Mouse (Mus musculus): ENCODE data around the gene Tbc1d24. TPM values are rescaled to one million over a fixed set of nuclear protein-coding genes. Genes with fewer than 3 reads are reported as not detected.

Tbc1d24 gene
- polyA plus RNA-seq, 1 experiment from 2014 or later: 11.1 TPM

DNA sequence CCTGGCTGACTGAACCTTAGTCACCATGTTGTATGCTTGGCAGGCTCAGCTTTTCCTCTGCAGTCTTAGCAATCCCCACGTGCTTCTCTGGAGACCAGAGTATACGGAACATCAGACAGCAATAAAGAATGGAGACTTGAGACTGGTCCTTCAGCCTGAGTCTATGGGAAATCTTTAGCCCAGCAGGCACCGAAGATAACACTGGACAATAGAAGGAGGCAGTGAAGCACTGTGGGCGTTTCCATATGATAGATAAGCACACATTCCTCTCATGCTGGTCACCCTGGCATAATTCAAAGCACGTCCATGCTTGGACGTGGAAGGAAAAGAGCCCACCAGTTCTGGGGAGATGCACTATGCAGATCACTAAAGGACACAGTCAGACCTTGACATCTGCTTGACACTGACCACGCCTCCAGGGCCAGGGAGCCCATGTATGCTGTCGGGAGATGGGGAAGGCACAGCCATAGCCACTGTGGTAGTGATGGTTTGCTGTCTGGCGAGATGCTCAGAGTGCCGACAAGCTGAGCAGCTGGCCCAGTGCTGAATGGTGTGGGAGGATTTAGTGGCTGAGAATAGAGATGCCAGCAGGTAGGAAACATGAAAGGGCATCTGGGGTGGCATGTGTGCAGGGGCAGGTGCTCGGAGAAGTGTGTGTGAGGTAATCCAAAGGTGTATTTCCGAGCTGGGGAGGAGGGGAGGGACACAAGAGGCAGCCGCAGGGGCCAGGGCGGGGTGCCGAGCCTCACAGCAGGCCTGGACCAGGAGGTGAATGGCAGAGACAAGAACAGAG is 8.1 kb downstream of the Tbc1d24 start:
- Histone ChIP-seq H3K4me3 (no peak overlapping the region), H3K9ac (peak overlapping the region; percentile 9; the same call in 1 of the 2 replicates), H3K27ac (peak overlapping the region; percentile 98), H3K4me2 (peak overlapping the region; percentile 100), H3K9me3 (replicated peaks) (no peaks in the 10 kb centered on the region), H3K4me1 (peaks cover 100% of the 10 kb centered on the region), H3K36me3 (peaks cover 58% of the 10 kb centered on the region), H3K27me3 (replicated peaks) (no peaks in the 10 kb centered on the region)
- ATAC-seq: peak; percentile 48
- WGBS (ENCODE audit: insufficient replicate concordance): 41% methylated on average over 15 of the region's 15 CpGs

GRCm38 (mm10) chr17:24195349-24195748 is 10.0 kb downstream of the Tbc1d24 start:
- Histone ChIP-seq H3K36me3 (peaks cover 54% of the 10 kb centered on the region), H3K4me1 (peaks cover 100% of the 10 kb centered on the region), H3K4me3 (no peak overlapping the region), H3K9me3 (replicated peaks) (no peaks in the 10 kb centered on the region), H3K27ac (peak overlapping the region; percentile 77; the same call in 1 of the 2 replicates), H3K4me2 (no peak overlapping the region), H3K9ac (no peak overlapping the region), H3K27me3 (replicated peaks) (no peaks in the 10 kb centered on the region)
- WGBS (ENCODE audit: insufficient replicate concordance): 74% methylated on average over 2 of the region's 2 CpGs
- ATAC-seq: no peak

- peaks cover 66% of the 10 kb centered on the region for H3K36me3 ChIP-seq
- no peaks in the 10 kb centered on the region for H3K9me3 ChIP-seq (replicated peaks)
- H3K27ac ChIP-seq: peak overlapping the region; percentile 77
- H3K4me1 ChIP-seq: peaks cover 84% of the 10 kb centered on the region
- H3K27me3 ChIP-seq (replicated peaks): no peaks in the 10 kb centered on the region
- H3K4me3 ChIP-seq: no peak overlapping the region
- WGBS (ENCODE audit: insufficient replicate concordance): 74% methylated on average over 5 of the region's 5 CpGs
- H3K9ac ChIP-seq: peak overlapping the region; percentile 51
- ATAC-seq: peak; percentile 79
- peak overlapping the region; percentile 39 for H3K4me2 ChIP-seq
These were observed 11.6 kb downstream of the Tbc1d24 start for GRCm38 (mm10) chr17:24193769-24194168.

DNA sequence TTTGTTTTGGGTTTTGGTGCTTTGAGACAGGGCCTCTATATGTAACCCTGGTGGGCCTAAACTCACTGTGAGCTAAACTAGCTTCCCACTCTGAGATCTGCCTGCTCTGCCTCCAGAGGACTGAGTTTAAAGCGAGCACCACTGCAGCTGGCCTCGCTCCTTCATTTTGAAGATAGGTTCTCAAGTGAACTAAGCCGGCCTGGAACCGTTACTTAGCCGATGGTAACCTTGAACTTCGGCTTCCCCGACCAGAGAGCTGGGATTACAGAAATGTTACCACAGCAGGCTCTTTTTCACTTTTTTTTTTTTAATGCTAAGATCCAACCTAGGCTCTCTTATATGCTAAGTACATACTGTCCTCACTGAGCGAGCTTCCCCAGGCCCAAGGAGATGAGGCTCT is 12.1 kb downstream of the Tbc1d24 start:
- no peaks in the 10 kb centered on the region for H3K27me3 ChIP-seq (replicated peaks)
- H3K9me3 ChIP-seq (replicated peaks): no peaks in the 10 kb centered on the region
- H3K4me1 ChIP-seq: peaks cover 79% of the 10 kb centered on the region
- peak overlapping the region; percentile 77 for H3K27ac ChIP-seq
- H3K4me3 ChIP-seq: no peak overlapping the region
- H3K36me3 ChIP-seq: peaks cover 71% of the 10 kb centered on the region
- 83% methylated on average over 8 of the region's 8 CpGs for WGBS (ENCODE audit: insufficient replicate concordance)
- H3K4me2 ChIP-seq: peak overlapping the region; percentile 39; the same call in 1 of the 2 replicates
- peak overlapping the region; percentile 51 for H3K9ac ChIP-seq
- ATAC-seq: no peak

DNA sequence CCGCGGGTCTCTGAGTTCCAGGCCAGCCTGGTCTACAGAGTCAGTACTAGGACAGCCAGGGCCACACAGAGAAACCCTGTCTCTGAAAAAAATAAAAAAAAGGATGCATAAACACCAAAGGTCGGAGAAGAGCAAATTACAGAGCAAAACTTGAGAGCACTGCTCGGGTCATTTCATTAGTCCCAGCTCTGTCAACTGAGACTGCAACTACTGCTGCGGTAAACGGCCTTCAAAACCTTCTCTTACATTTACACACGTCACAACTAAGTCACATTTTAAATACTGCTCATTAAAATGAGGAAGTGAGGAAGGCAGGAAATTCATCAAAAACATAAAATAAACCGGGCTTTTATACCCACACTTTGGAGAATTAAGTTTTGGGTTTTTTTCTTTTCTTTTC is 12.5 kb downstream of the Tbc1d24 start:
- WGBS (ENCODE audit: insufficient replicate concordance): 72% methylated on average over 8 of the region's 8 CpGs
- no peak for ATAC-seq

GRCm38 (mm10) chr17:24191481-24191880 is 13.9 kb downstream of the Tbc1d24 start:
- H3K4me3 ChIP-seq: no peak overlapping the region
- peaks cover 61% of the 10 kb centered on the region for H3K4me1 ChIP-seq
- no peaks in the 10 kb centered on the region for H3K9me3 ChIP-seq (replicated peaks)
- WGBS (ENCODE audit: insufficient replicate concordance): 77% methylated on average over 4 of the region's 4 CpGs
- H3K4me2 ChIP-seq: 0 out of 2 replicates have a peak overlapping the region, but pooled peaks have one; percentile 11
- no peaks in the 10 kb centered on the region for H3K27me3 ChIP-seq (replicated peaks)
- H3K27ac ChIP-seq: no peak overlapping the region; the same call in 1 of the 2 replicates
- ATAC-seq: no peak
- no peak overlapping the region; the same call in 1 of the 2 replicates for H3K9ac ChIP-seq
- H3K36me3 ChIP-seq: peaks cover 78% of the 10 kb centered on the region

More for the DNA sequence above, 12.5 kb downstream of the Tbc1d24 start:
- H3K36me3 ChIP-seq: peaks cover 74% of the 10 kb centered on the region
- no peak overlapping the region for H3K4me3 ChIP-seq
- peak overlapping the region; percentile 51; the same call in 1 of the 2 replicates for H3K9ac ChIP-seq
- H3K4me1 ChIP-seq: peaks cover 75% of the 10 kb centered on the region
- no peak overlapping the region for H3K4me2 ChIP-seq
- peak overlapping the region; percentile 77; the same call in 1 of the 2 replicates for H3K27ac ChIP-seq
- no peaks in the 10 kb centered on the region for H3K9me3 ChIP-seq (replicated peaks)
- H3K27me3 ChIP-seq (replicated peaks): no peaks in the 10 kb centered on the region

DNA sequence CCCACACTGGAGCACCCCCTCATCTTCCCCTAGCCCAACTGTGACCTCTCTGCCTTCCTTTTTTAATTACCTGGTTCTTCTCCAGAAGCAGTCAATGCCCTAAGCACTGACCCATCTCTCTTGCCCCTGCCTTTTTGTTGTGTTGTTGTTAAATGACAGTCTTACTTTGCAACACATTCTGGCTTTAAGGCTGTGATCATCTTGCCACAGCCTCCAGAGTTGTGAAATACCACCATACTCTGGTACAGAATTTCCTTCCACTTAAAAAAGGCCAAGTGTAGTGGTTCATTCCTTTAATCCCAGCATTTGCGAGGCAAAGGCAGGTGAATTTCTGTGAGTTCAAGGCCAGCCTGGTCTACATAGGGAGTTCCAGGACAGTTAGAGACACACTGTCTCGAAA is 14.4 kb downstream of the Tbc1d24 start:
- H3K36me3 ChIP-seq: peaks cover 80% of the 10 kb centered on the region
- H3K4me2 ChIP-seq: no peak overlapping the region
- no peak for ATAC-seq
- H3K9ac ChIP-seq: no peak overlapping the region
- H3K4me3 ChIP-seq: no peak overlapping the region
- WGBS (ENCODE audit: insufficient replicate concordance): 72% methylated on average over 2 of the region's 2 CpGs
- no peaks in the 10 kb centered on the region for H3K9me3 ChIP-seq (replicated peaks)
- peak overlapping the region; percentile 11; the same call in 1 of the 2 replicates for H3K27ac ChIP-seq
- H3K4me1 ChIP-seq: peaks cover 56% of the 10 kb centered on the region
- H3K27me3 ChIP-seq (replicated peaks): no peaks in the 10 kb centered on the region

- Histone ChIP-seq H3K9ac (0 out of 2 replicates have a peak overlapping the region, but pooled peaks have one; percentile 14), H3K4me2 (no peak overlapping the region), H3K27ac (peak overlapping the region; percentile 61), H3K36me3 (peaks cover 10% of the 10 kb centered on the region), H3K4me3 (no peak overlapping the region), H3K9me3 (replicated peaks) (no peaks in the 10 kb centered on the region), H3K27me3 (replicated peaks) (no peaks in the 10 kb centered on the region), H3K4me1 (peaks cover 23% of the 10 kb centered on the region)
- ATAC-seq: no peak
- 76% methylated on average over 3 of the region's 3 CpGs for WGBS (ENCODE audit: insufficient replicate concordance)
These were observed 31.1 kb downstream of the Tbc1d24 start for GRCm38 (mm10) chr17:24174259-24174658.

GRCm38 (mm10) chr17:24173423-24173822 is 31.9 kb downstream of the Tbc1d24 start:
- no peaks in the 10 kb centered on the region for H3K27me3 ChIP-seq (replicated peaks)
- no peak overlapping the region for H3K27ac ChIP-seq
- H3K4me2 ChIP-seq: no peak overlapping the region
- H3K9ac ChIP-seq: no peak overlapping the region
- no peak for ATAC-seq
- no peaks in the 10 kb centered on the region for H3K9me3 ChIP-seq (replicated peaks)
- 6% methylated on average over 3 of the region's 3 CpGs for WGBS (ENCODE audit: insufficient replicate concordance)
- H3K4me3 ChIP-seq: no peak overlapping the region
- H3K36me3 ChIP-seq: peaks cover 5% of the 10 kb centered on the region; the same call in 1 of the 2 replicates
- H3K4me1 ChIP-seq: peaks cover 23% of the 10 kb centered on the region

GRCm38 (mm10) chr17:24171738-24172137 is 33.6 kb downstream of the Tbc1d24 start:
- no peaks in the 10 kb centered on the region for H3K9me3 ChIP-seq (replicated peaks)
- ATAC-seq: no peak
- H3K4me2 ChIP-seq: no peak overlapping the region
- H3K27ac ChIP-seq: no peak overlapping the region
- H3K36me3 ChIP-seq: peaks cover 13% of the 10 kb centered on the region
- WGBS (ENCODE audit: insufficient replicate concordance): 82% methylated on average over 4 of the region's 4 CpGs
- H3K4me3 ChIP-seq: no peak overlapping the region
- peaks cover 40% of the 10 kb centered on the region for H3K4me1 ChIP-seq
- H3K9ac ChIP-seq: no peak overlapping the region
- H3K27me3 ChIP-seq (replicated peaks): no peaks in the 10 kb centered on the region

GRCm38 (mm10) chr17:24170729-24171128 is 34.6 kb downstream of the Tbc1d24 start:
- no peaks in the 10 kb centered on the region for H3K27me3 ChIP-seq (replicated peaks)
- peak overlapping the region; percentile 88; the same call in 1 of the 2 replicates for H3K4me2 ChIP-seq
- H3K27ac ChIP-seq: peak overlapping the region; percentile 89
- H3K4me1 ChIP-seq: peaks cover 45% of the 10 kb centered on the region
- H3K36me3 ChIP-seq: peaks cover 20% of the 10 kb centered on the region
- no peak for ATAC-seq
- 48% methylated on average over 5 of the region's 5 CpGs for WGBS (ENCODE audit: insufficient replicate concordance)
- H3K4me3 ChIP-seq: no peak overlapping the region
- no peak overlapping the region for H3K9ac ChIP-seq
- H3K9me3 ChIP-seq (replicated peaks): no peaks in the 10 kb centered on the region

DNA sequence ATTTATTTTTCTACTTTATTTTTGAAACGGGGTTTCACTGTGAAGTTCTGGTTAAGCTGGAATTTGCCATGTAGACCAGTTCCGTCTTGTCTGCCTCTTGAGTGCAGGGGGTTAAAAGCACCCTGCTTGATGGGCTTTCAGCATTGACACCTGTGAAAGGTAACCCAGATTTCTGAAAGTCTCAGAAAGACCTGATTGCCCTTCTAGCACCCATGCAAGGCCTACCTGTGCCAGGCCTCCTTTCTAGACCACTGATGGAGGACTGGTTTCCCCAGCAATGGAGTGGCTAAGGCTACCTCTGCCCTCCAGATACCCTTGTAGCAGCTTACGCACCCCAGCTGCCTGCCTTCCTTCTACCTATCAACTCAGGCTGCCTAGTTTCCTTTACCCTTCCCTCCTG is 35.2 kb downstream of the Tbc1d24 start:
- ATAC-seq: no peak
- Histone ChIP-seq H3K27ac (peak overlapping the region; percentile 89), H3K9ac (peak overlapping the region; percentile 95), H3K4me2 (peak overlapping the region; percentile 88), H3K36me3 (peaks cover 26% of the 10 kb centered on the region), H3K4me3 (peak overlapping the region; percentile 95), H3K9me3 (replicated peaks) (no peaks in the 10 kb centered on the region), H3K27me3 (replicated peaks) (no peaks in the 10 kb centered on the region), H3K4me1 (peaks cover 51% of the 10 kb centered on the region)
- 61% methylated on average over 3 of the region's 3 CpGs for WGBS (ENCODE audit: insufficient replicate concordance)

Measured in liver, embryonic 12.5 days (tissue).